Mouse (Mus musculus): ENCODE results near the gene Dnajc12.
A peak's percentile ranks its signal among the peaks of the same experiment; 100 is the strongest.
"Not testable (repeated sequence)": the region's sequence is repeated elsewhere in the genome, so short reads cannot be mapped to it uniquely, and the experiment has no call there.

The Dnajc12 gene

DNA sequence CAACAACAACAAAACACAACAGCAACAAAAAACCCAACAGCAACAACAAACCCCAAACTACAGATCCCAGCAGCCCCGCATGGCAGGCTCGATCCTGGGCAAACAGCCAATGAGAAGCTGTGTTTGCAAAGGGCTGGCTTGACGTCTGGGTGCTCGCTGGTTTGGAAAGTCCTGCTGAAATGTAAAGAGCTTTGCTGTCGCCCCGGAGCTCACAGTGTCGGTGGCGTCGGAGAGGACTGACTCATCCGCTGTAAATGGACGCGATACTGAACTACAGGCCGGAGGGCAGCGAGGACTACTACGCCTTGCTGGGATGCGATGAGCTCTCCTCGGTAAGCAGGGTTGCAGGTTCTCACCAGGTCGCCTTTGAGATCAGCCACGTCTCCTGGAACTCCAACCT, 4.2 kb downstream of the Dnajc12 start:
- peak; percentile 98 for DNase-seq (ENCODE audit: low read depth, low spot score)

DNA sequence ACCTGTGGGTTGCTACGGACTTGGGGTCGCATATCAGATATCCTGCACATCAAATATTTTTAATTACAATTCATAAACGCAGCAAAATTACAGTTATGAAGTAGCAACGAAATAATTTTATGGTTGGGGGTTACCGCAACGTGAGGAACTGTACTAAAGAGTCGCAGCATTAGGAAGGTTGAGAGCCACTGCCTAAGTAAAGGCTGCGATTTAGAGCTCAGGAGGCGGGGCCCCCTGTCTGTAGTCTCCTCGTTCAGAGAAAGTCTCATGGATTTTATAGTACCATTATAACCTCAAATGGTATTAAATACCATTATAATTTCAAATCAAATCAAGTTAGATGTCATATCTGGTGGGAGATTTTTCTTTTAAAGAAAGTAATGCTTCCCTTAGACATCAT, 4.7 kb downstream of the Dnajc12 start:
- DNase-seq (ENCODE audit: low read depth, low spot score): peak; percentile 32

DNA sequence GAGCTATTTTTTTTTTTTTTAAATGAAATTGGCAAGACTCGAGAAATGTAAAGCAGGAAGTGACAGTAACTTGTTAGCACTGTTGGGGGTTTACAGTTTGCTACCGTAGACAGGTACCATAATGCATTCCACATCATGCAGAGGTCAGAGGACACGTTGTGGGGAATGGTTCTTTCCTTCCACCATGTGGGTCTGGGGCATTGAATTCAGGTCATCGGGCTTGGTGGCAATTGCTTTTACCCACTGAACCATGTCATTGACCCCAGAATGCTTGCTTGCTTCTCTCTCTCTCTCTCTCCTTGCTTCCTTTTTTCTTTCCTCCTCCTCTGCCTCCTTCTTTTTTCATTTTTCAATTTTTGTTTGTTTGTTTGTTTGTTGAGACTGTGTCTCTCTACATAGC, 6.7 kb downstream of the Dnajc12 start:
- no peak for DNase-seq (ENCODE audit: low read depth, low spot score)

DNA sequence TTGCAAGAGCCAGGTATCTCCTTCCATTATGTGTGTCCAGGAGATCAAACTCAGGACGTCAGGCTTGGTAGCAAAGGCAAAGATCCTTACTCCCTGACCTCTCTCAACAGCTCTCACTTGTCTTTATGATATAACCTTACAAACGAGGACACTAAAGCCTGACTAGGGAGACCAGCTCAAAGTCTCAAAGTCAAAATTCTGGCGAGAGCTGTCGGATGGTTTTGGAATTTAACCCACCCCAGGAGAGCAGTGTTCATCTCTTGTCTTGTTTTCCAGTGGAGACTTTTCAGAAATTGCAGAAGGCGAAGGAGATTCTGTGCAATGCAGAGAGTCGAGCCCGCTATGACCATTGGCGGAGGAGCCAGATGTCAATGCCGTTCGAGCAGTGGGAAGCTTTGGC, 14.7 kb downstream of the Dnajc12 start:
- no peak for DNase-seq (ENCODE audit: low read depth, low spot score)

DNA sequence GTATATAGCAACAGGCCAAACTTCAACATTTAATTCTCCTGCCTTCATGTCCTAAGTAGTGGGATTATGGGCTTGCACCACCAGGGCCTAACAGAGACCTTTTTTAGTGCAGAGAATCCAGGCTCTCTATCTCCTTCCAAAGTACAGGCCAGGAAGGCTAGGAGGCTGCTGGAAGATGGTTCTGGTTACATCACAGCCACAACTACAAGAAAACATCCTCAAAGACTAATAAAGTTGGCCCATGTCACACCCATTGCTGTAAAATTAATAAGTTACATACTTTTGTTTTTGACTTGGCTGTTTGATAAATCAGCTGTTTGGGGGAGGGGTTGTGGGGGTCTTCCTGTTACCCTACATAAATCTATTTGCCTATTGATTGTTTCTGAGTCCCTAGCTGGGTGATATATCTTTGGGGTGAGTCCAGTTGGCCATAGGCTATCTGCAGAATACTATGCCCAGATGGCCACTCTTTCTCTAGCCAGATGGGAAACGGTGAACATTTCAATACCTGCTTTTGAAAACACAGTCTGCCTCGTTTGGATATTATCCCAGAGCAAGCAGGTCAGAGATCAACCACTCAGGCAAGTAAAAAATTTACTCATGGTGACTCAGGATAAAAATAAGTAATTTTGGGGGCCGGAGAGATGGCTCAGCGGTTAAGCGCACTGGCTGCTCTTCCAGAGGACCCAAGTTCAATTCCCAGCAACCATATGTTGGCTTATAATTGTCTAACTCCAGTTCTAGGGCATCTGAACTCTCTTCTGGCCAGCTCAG, 20.7 kb downstream of the Dnajc12 start:
- peak; percentile 87 for DNase-seq (ENCODE audit: low read depth, low spot score)

DNA sequence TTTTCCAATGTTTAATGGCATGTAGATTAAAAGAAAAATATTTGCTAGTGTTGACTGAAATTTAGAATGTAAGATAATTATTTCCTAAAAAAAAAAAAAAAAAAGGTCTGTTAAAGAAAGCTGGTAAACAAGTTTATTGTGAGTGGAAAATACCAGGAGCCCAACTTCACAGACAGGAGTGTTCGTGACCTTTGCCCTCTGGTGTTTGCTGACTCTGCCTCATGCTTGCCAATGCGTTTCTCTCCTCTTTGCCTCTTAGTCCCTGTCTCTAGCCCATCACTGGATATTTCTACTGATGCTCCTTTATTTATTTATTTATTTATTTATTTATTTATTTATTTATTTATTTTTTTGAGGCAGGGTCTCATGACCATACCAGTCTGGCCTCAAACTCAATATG, 21.4 kb downstream of the Dnajc12 start:
- no peak for DNase-seq (ENCODE audit: low read depth, low spot score)

DNA sequence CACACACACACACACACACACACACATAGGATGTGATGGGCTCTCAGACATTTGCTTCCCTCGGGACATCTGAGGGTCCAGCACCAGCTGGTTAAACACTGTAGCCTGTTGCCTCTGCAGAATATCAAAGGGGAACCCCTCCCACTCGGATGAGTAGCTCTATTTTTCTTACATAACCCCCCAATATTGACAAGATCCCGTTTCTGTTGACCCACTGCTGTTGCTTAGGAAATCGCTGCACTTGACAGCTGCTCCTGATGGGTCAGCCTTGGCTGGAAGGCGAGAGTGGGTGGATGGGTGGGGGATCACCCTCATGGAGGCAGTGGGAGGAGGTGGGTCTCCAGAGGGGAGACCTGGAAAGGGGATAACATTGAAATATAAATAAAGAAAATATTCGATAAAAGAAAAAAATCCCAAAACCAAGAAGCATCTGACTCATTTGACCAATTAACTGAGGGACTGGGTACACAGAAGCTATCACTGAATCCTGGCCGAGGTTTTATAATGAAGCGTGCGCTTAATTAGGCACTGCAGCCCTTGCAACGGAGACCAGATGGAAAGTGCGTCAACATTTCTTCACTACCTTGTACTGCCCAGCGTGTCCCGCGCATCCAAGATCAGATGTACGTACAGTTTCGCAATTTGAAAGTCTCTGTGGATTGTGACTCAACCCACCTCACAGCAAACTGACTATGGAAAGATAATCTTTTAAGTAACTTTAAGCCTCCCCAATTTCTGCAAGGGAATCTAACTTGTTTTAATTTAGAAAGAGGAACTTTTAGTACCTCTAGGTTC, 28.1 kb downstream of the Dnajc12 start:
- peak; percentile 35 for DNase-seq (ENCODE audit: low read depth, low spot score)

DNA sequence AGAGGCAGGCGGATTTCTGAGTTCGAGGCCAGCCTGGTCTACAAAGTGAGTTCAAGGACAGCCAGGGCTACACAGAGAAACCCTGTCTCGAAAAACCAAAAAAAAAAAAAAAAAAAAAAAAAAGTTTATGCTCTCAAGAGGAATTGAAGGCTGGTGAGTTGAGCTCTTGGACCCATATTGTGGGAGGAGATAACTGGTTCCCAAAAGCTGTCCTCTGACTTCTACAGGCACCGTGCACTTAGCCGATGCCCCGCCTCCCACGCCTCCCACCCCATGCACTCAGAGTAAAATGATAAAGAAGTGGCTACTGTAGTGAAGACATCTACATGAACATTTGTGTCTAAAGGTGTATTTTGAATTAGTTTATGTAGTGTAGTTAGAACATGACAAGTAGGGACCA, 29.4 kb downstream of the Dnajc12 start:
- not testable (repeated sequence) for DNase-seq (ENCODE audit: low read depth, low spot score)

DNA sequence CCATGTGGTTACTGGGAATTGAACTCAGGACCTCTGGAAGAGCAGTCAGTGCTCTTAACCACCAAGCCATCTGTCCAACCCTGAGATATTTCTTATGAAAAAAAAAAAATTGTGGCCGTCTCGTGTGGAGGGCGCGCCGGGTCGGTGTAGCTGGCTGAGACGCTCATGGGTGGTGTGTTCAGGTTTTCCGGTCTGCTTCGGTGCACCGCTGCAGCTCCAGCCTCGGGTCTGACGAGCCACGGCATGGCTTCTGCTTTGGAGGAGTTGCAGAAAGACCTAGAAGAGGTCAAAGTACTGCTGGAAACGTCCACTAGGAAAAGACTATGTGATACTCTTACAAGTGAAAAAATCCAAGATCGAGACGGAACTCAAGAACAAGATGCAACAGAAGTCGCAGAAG, 30.5 kb downstream of the Dnajc12 start:
- no peak for DNase-seq (ENCODE audit: low read depth, low spot score)

DNA sequence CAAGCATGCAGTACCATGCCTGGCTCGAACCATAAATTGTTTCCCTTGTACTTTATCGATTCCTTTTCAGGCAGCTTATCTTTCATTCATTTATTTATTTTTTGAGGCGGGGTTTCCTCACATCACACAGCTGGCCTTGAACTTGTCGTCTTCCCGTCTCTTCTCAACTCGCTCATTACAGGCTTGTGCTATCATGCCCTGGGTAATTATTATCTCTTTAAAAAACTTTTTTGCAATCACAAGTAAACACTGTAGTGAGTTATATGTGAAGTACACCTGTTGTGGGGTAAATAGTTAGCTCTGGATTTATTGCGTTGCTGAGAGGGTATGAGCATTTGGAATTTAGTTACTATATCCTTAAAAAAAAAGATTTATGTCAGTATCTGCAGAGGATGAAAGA, 33.0 kb downstream of the Dnajc12 start:
- DNase-seq (ENCODE audit: low read depth, low spot score): no peak

DNA sequence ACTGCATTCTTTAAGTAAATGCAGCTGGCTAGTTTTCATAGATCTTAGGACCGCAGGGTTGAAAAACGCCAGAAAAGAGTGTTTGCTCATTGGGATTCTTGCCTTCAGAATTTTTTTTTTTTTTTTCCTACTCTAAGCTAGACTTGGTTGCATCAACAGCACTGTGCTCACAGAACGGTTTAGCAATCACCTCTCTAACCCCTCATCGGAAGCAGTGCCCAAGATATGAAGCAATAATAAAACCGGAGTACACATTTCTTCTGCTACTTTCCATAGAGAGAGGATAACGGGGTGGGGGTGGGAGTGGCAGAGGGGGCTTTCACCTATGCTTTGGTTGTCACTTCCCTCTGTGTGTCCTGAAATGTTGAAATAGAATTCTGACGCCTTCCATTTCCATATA, 33.6 kb downstream of the Dnajc12 start:
- no peak for DNase-seq (ENCODE audit: low read depth, low spot score)

DNA sequence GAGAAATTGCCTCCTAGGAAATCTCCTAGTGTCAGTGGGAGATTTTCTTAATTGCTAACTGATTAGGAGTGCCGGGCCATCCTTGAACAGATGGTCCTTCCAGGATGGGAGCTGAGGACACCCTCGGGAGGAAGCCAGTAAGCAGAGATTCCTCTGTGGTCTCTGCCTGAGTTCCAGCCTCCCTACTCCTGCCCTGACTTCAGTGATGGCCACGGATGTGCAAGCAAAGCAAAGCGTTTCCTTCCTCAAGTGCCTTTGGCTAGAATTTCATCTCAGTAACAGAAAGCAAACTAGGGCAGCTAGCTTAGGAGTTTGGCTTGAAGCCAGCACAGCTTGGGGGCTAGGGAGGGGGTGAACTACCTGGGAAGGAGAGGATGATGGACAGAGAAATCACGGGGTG, 34.8 kb downstream of the Dnajc12 start:
- DNase-seq (ENCODE audit: low read depth, low spot score): no peak

DNA sequence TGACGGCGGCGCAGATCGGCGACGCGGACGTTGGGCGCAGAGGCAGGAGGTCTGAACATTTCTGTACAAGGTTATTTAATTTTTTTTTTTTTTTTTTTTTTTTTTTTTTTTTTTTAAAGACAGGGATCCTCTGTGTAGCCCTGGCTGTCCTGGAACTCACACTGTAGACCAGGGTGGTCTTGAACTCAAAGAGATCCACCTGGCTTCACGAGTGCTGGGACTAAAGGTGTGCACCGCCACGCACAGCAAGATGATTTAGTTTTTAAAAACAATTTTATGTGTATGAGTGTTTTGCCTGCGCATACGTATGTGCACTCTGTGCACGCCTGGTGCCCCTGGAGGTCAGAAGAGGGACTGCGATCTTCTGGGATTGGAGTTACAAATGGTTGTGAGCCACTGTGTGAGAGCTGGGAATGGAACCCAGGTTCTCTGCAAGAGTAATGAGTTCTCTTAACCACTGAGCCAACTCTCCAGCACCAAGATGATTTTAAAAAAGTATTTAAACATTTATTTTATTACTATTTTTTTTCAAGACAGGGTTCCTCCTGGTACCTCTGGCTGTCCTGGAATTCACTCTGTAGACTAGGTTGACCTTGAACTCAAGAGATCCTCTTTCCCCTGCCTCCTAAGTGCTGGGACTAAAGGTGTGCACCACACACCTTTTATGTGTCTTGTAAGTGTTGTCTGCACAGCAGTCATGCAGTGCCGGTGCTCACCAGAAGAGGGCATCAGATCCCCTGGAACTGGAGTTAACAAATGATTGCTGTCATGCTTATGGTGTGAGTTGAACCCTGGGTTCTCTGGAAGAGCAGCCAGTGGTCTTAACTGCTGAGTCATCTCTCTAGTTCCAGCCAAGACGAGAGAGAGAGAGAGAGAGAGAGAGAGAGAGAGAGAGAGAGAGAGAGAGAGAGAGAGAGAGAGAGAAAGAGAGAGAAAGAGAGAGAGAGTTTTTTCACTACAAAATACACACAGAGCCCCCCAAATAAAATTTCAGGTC, 39.8 kb downstream of the Dnajc12 start, which contains the start of gene Gm7075:
Gm7075 (minus strand) TSS at position 51 of the 997 bp plus-strand sequence.
- DNase-seq (ENCODE audit: low read depth, low spot score): peak; percentile 43

DNA sequence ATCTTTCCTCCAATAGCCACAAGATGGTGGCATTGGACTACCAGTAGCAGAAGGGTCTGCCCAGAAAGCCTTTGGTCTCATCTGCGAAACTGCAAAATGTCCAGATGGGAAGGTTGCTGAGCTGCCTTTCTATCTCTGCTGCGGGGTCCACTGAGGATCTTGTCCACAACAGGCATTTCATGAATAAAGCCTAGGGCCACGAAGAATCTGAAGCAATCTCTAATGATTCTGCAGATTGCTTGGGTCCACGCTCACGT, 40.4 kb downstream of the Dnajc12 start:
- DNase-seq (ENCODE audit: low read depth, low spot score): no peak

DNA sequence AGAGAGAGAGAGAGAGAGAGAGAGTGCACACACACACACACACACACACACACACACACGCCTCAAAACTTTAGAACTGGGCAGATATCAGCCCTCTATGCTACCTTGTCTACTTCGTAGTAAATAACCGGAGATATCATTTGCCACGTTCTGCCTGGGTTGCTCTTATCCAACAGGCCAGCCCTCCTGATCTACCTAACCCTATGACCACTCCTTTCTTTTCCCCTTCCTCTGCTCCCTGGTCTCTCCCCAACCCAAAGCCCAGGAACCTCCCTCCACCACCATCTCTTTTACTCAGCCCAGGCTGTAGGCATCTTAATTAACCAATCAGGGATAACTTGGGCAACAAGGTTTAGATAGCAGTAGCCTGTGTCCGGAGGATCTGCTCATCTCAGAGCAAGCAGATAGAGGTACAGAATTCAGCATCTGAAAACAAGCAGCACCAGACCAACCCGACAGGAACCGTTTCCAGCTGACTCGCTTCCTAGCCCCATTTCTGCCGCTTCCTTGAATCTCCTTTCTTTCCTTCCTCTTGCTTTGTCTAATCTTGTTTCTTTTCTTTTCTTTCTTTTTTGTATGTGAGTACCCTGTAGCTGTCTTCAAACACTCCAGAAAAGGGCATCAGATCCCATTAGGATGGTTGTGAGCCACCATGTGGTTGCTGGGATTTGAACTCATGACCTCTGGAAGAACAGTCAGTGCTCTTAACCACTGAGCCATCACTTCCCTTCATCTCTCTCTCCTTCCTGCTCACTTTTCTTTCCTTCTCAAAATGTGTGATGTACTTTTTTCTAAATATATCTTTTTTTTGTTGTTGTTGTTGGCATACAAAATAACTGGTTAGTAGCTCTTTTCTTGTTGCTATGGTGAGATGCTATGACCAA, 41.6 kb downstream of the Dnajc12 start:
- DNase-seq (ENCODE audit: low read depth, low spot score): no peak

DNA sequence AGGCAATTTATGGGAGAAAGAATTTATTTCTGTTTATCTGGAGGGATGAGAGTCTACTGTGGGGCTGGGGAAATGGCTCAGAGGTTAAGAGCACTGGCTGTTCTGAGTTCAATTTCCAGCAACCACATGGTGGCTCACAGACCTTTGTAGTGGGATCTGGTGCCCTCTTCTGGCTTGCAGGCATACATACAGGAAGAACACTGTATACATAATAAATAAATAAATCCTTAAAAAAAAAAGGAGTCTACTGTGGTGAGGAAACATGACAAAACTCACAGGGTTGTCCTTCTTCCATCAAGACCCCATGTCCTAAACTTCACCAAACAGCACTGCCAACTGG, 42.2 kb downstream of the Dnajc12 start:
- DNase-seq (ENCODE audit: low read depth, low spot score): peak; percentile 65

DNA sequence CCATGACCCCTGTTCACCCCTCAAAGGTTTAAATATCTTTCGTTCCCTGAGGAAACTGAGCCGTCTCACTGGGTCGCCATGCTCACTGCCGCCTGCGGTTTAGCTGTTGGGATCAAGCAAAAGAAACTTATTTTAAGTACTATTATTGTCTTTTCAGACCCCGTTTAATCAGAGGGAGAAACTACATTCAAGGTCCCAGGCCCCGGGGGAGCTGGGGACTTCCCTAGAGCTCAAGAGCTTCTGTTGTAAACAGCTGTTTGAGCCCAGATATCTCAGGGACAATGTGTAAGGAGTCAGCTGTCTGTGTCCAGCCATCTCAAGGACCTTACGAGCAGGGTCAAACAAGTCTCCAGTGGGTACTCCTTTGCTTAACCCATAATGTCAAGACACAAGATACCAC, 44.9 kb downstream of the Dnajc12 start:
- DNase-seq (ENCODE audit: low read depth, low spot score): no peak

DNA sequence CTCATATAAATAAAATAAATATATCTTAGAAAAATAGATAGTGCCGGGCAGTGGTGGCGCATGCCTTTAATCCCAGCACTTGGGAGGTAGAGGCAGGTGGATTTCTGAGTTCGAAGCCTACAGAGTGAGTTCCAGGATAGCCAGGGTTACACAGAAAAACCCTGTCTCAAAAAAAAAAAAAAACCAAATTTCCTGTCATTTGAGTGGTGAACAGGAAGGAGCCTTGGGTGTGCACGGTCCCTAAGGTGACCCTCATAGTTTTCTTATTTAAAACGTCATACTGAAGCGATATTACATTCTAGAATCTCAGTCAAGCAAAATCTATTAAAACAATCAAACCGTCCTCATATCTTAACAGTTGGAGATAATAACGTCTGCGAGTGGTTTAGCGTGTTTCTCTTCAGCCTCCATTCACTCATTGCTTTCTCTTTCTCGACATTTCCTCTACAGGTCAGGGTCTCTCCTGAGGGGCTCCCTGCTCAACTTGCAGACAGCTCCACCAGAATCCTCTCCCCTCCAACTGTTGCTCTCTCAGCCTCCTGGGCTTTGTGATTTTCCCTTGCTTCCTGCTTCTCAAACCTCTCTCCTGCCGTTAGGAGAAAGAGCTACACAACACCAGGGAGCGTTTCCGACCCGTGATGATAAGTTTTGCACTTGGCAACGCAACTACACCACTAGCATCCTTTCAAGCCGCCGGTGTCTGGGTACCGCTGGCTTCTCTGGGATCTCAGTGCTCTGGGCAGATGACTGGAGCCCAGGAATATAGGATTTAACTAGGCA, 46.2 kb downstream of the Dnajc12 start:
- DNase-seq (ENCODE audit: low read depth, low spot score): peak; percentile 76

DNA sequence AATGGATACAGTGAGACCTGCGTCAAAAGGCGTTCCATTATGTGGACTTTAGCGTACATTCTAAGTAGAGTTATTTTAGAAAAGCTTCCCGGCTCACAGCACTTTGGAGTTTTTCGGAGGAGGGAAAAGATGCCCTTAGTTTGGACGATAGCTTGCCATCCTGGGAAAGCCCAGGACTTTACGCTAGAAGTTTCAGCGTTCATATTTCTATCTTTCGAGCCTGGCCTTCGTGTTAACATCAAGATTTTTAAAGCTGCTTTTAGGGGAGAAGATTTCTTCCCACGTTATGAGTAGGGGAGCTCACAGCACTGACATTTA, 46.7 kb downstream of the Dnajc12 start:
- no peak for DNase-seq (ENCODE audit: low read depth, low spot score)

DNA sequence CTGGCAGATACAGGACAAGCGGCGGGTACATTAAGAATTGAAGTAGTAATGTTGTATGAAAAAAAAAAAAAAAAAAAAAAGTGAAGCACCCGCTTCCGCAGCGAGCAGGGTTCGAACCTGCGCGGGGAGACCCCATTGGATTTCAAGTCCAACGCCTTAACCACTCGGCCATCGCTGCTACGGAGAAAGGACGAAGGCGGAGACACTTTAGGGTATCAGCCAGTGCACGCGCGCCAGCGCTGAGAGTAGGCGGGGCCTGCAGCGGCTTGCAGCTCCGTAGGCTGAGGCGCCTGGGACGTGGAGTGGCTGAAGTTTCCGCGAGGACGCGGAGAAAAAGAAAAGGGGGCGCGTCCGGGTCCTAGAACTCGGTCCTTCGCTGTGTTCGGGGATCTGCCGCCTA, 47.1 kb downstream of the Dnajc12 start:
- DNase-seq (ENCODE audit: low read depth, low spot score): peak; percentile 98

Measured in brain, adult 2 months (tissue).